Mouse (Mus musculus): Measurements from ENCODE around the gene Ttc1. TPM values are rescaled to one million over a fixed set of nuclear protein-coding genes. Genes with fewer than 3 reads are reported as not detected.

Gene Ttc1
- total and polyA plus RNA-seq, 2 experiments from 2014 or later: 16.4 to 68.7 TPM

DNA sequence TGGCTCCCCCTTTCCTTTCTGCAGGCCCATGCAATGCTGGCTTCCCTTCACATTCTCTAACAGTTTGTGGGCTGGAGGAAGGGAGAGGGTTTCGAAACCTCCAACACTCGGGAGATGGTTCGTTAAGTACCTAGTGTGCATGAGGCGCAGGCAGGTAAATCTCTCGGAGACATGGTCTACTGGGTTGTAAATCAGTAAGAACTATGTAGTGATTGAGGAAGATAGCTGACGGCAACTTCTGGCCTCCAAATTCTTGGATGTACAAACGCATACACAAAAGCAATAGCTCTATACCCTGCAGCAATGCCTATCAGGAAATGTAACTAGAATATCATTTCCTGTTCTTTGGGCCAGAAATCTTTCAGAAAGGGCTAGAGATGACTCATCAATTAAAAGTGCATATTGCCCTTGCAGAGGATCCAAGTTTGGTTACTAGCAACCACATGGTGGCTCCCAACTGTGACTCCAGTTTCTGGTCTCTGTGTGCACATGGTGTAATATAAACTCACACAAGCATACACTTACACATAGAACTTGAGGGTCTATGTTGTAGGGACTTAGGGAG, 19.0 kb downstream of the Ttc1 start:
- no peak overlapping the region for H3K4me2 ChIP-seq (ENCODE audit: low read depth, low read length)
- H3K9me3 ChIP-seq (replicated peaks; ENCODE audit: control insufficient read depth, low read length): no peaks in the 10 kb centered on the region
- H3K4me1 ChIP-seq (ENCODE audit: control insufficient read depth, insufficient read depth): no peaks in the 10 kb centered on the region
- no peak overlapping the region for H3K9ac ChIP-seq (replicated peaks; ENCODE audit: low read depth, low read length)
- no peaks in the 10 kb centered on the region for H3K27me3 ChIP-seq (ENCODE audit: control insufficient read depth, insufficient read depth, low read length)
- ATAC-seq (ENCODE audit: insufficient read depth, low read depth) (no peak), DNase-seq (ENCODE audit: low spot score) (no peak)
- no peak overlapping the region for H3K4me3 ChIP-seq (ENCODE audit: low read depth, low read length)
- no peak overlapping the region for H3K27ac ChIP-seq (ENCODE audit: low read depth)
- peaks cover 52% of the 10 kb centered on the region for H3K36me3 ChIP-seq (replicated peaks; ENCODE audit: control insufficient read depth, insufficient read depth, low read length)
- WGBS: 76% methylated on average over 7 of the region's 7 CpGs
- TF ChIP-seq EP300 (IDR thresholded peaks at IDR 0.05; ENCODE audit: low read depth) (no peak), CTCF (IDR thresholded peaks at IDR 0.05; ENCODE audit: low read depth) (no peak)

DNA sequence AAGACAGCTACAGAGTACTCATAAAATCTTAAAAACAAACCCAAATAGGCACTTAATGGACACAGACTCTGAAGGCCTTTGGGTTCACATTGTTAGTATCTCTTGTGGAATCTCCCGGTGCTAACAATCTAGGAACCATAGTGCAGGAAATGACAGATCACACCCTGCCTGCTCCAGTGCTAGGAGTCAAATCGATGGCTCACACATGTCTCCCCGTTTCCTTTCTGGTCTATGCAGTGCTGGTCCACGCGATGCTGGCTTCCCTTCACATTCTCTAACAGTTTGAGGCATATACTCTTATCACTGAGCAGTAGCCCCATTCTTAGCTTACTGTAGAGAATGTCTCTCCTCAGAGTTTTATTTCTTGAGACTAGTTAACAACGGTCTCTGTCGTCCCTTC, 20.0 kb downstream of the Ttc1 start:
- no peak for DNase-seq (ENCODE audit: low spot score)
- H3K36me3 ChIP-seq (replicated peaks; ENCODE audit: control insufficient read depth, insufficient read depth, low read length): peaks cover 51% of the 10 kb centered on the region
- H3K4me2 ChIP-seq (ENCODE audit: low read depth, low read length): no peak overlapping the region
- H3K9ac ChIP-seq (replicated peaks; ENCODE audit: low read depth, low read length): no peak overlapping the region
- TF ChIP-seq EP300 (IDR thresholded peaks at IDR 0.05; ENCODE audit: low read depth): no peak
- TF ChIP-seq CTCF (IDR thresholded peaks at IDR 0.05; ENCODE audit: low read depth): no peak
- H3K27me3 ChIP-seq (ENCODE audit: control insufficient read depth, insufficient read depth, low read length): no peaks in the 10 kb centered on the region
- H3K9me3 ChIP-seq (replicated peaks; ENCODE audit: control insufficient read depth, low read length): no peaks in the 10 kb centered on the region
- WGBS: 51% methylated on average over 7 of the region's 7 CpGs
- H3K4me3 ChIP-seq (ENCODE audit: low read depth, low read length): no peak overlapping the region
- H3K27ac ChIP-seq (ENCODE audit: low read depth): no peak overlapping the region
- no peaks in the 10 kb centered on the region for H3K4me1 ChIP-seq (ENCODE audit: control insufficient read depth, insufficient read depth)
- ATAC-seq (ENCODE audit: insufficient read depth, low read depth): no peak

- no peak overlapping the region for H3K4me3 ChIP-seq (ENCODE audit: low read depth, low read length)
- TF ChIP-seq CTCF (IDR thresholded peaks at IDR 0.05; ENCODE audit: low read depth) (no peak), EP300 (IDR thresholded peaks at IDR 0.05; ENCODE audit: low read depth) (no peak)
- WGBS: 90% methylated on average over 3 of the region's 3 CpGs
These were observed 24.4 kb downstream of the Ttc1 start for GRCm38 (mm10) chr11:43723411-43723810.

GRCm38 (mm10) chr11:43712178-43712577, 35.6 kb downstream of the Ttc1 start:
- DNase-seq (ENCODE audit: low spot score): no peak
- H3K9ac ChIP-seq (replicated peaks; ENCODE audit: low read depth, low read length): no peak overlapping the region
- ATAC-seq (ENCODE audit: insufficient read depth, low read depth): no peak
- no peak for TF ChIP-seq EP300 (IDR thresholded peaks at IDR 0.05; ENCODE audit: low read depth)
- TF ChIP-seq CTCF (IDR thresholded peaks at IDR 0.05; ENCODE audit: low read depth): no peak
- H3K27ac ChIP-seq (ENCODE audit: low read depth): no peak overlapping the region
- H3K27me3 ChIP-seq (ENCODE audit: control insufficient read depth, insufficient read depth, low read length): no peaks in the 10 kb centered on the region
- peaks cover 15% of the 10 kb centered on the region for H3K36me3 ChIP-seq (replicated peaks; ENCODE audit: control insufficient read depth, insufficient read depth, low read length)
- no peaks in the 10 kb centered on the region for H3K9me3 ChIP-seq (replicated peaks; ENCODE audit: control insufficient read depth, low read length)
- 94% methylated on average over 4 of the region's 4 CpGs for WGBS
- H3K4me3 ChIP-seq (ENCODE audit: low read depth, low read length): no peak overlapping the region
- H3K4me2 ChIP-seq (ENCODE audit: low read depth, low read length): no peak overlapping the region
- 0 out of 2 replicates have a peak, but pooled peaks cover 6% of the 10 kb centered on the region for H3K4me1 ChIP-seq (ENCODE audit: control insufficient read depth, insufficient read depth)

More at GRCm38 (mm10) chr11:43723411-43723810, 24.4 kb downstream of the Ttc1 start:
- H3K27me3 ChIP-seq (ENCODE audit: control insufficient read depth, insufficient read depth, low read length): no peaks in the 10 kb centered on the region
- no peak overlapping the region for H3K27ac ChIP-seq (ENCODE audit: low read depth)
- DNase-seq (ENCODE audit: low spot score) (no peak), ATAC-seq (ENCODE audit: insufficient read depth, low read depth) (no peak)
- no peak overlapping the region for H3K9ac ChIP-seq (replicated peaks; ENCODE audit: low read depth, low read length)
- no peak overlapping the region for H3K4me2 ChIP-seq (ENCODE audit: low read depth, low read length)
- H3K36me3 ChIP-seq (replicated peaks; ENCODE audit: control insufficient read depth, insufficient read depth, low read length): peaks cover 39% of the 10 kb centered on the region
- H3K4me1 ChIP-seq (ENCODE audit: control insufficient read depth, insufficient read depth): no peaks in the 10 kb centered on the region
- H3K9me3 ChIP-seq (replicated peaks; ENCODE audit: control insufficient read depth, low read length): no peaks in the 10 kb centered on the region

DNA sequence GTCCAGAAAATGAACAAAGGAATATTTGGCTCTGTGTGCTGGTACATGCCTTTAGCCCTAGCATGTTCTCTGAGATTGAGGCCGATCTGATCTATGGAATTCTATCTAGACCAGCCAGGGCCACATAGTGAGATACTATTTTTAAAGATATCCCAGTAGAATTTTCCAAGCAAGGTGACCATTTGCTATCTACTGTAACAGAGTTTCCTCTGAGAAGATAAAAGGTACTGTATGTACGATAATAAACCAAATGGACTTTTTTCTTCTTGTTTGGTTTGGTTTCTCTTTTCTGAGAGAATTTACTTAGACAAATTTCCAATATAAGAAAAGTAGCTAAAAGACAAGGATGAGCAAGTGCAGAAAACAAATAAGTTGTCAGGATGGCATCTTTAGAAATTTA, 39.4 kb downstream of the Ttc1 start:
- no peak for DNase-seq (ENCODE audit: low spot score)
- no peaks in the 10 kb centered on the region for H3K9me3 ChIP-seq (replicated peaks; ENCODE audit: control insufficient read depth, low read length)
- TF ChIP-seq CTCF (IDR thresholded peaks at IDR 0.05; ENCODE audit: low read depth) (no peak), EP300 (IDR thresholded peaks at IDR 0.05; ENCODE audit: low read depth) (no peak)
- H3K4me2 ChIP-seq (ENCODE audit: low read depth, low read length): no peak overlapping the region
- H3K27me3 ChIP-seq (ENCODE audit: control insufficient read depth, insufficient read depth, low read length): no peaks in the 10 kb centered on the region
- H3K27ac ChIP-seq (ENCODE audit: low read depth): peak overlapping the region; percentile 59
- no peak overlapping the region for H3K4me3 ChIP-seq (ENCODE audit: low read depth, low read length)
- no peak for ATAC-seq (ENCODE audit: insufficient read depth, low read depth)
- H3K9ac ChIP-seq (replicated peaks; ENCODE audit: low read depth, low read length): no peak overlapping the region
- peaks cover 11% of the 10 kb centered on the region; the same call in 1 of the 2 replicates for H3K4me1 ChIP-seq (ENCODE audit: control insufficient read depth, insufficient read depth)
- WGBS: 28% methylated on average over 2 of the region's 2 CpGs
- H3K36me3 ChIP-seq (replicated peaks; ENCODE audit: control insufficient read depth, insufficient read depth, low read length): peaks cover 18% of the 10 kb centered on the region

DNA sequence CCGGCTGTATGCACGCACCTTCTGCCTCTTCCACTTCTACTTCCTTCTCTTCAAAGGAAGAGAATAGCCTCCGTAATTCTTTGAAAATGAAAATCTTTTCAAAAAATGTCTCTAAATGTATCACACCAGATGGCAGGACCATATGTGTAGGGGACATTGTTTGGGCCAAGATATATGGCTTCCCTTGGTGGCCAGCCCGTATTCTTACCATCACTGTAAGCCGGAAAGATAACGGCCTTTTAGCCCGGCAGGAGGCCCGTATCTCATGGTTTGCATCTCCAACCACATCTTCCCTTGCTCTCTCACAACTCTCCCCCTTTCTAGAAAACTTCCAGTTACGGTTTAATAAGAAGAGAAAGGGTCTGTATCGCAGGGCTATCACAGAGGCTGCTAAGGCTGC, 42.1 kb downstream of the Ttc1 start:
- Histone ChIP-seq H3K4me3 (ENCODE audit: low read depth, low read length) (no peak overlapping the region), H3K4me2 (ENCODE audit: low read depth, low read length) (no peak overlapping the region), H3K36me3 (replicated peaks; ENCODE audit: control insufficient read depth, insufficient read depth, low read length) (peaks cover 21% of the 10 kb centered on the region), H3K27ac (ENCODE audit: low read depth) (no peak overlapping the region), H3K4me1 (ENCODE audit: control insufficient read depth, insufficient read depth) (peaks cover 15% of the 10 kb centered on the region; the same call in 1 of the 2 replicates), H3K27me3 (ENCODE audit: control insufficient read depth, insufficient read depth, low read length) (no peaks in the 10 kb centered on the region), H3K9me3 (replicated peaks; ENCODE audit: control insufficient read depth, low read length) (no peaks in the 10 kb centered on the region), H3K9ac (replicated peaks; ENCODE audit: low read depth, low read length) (no peak overlapping the region)
- WGBS: 86% methylated on average over 10 of the region's 10 CpGs
- TF ChIP-seq CTCF (IDR thresholded peaks at IDR 0.05; ENCODE audit: low read depth) (no peak), EP300 (IDR thresholded peaks at IDR 0.05; ENCODE audit: low read depth) (no peak)
- DNase-seq (ENCODE audit: low spot score) (no peak), ATAC-seq (ENCODE audit: insufficient read depth, low read depth) (no peak)

Measured in heart, postnatal 0 days (tissue).